Mouse (Mus musculus): ENCODE results near the gene 4933411K16Rik. TPM values are rescaled to one million over a fixed set of nuclear protein-coding genes. Genes with fewer than 3 reads are reported as not detected.

Gene 4933411K16Rik
- total and polyA plus RNA-seq, 3 experiments: 0.10 TPM; not detected in 2

GRCm38 (mm10) chr19:42071221-42071620 is 19.2 kb downstream of the 4933411K16Rik start:
- DNase-seq (ENCODE audit: low read depth, low spot score): peak; percentile 42
- Histone ChIP-seq H3K36me3 (ENCODE audit: control insufficient read depth in 1 of 2, insufficient read depth in 2 of 2, low read length in 2 of 2) (no peaks in the 10 kb centered on the region), H3K9me3 (replicated peaks; ENCODE audit: insufficient read depth, low read length) (no peaks in the 10 kb centered on the region), H3K9ac (ENCODE audit: control insufficient read depth, low read depth, low read length, poor library complexity, severe bottlenecking) (no peak overlapping the region), H3K27me3 (ENCODE audit: control insufficient read depth in 1 of 2, insufficient read depth in 2 of 2, low read length in 2 of 2) (peaks cover 15 to 17% of the 10 kb centered on the region in 2 experiments), H3K27ac (ENCODE audit: control insufficient read depth, low read depth, low read length) (no peak overlapping the region), H3K79me2 (ENCODE audit: control insufficient read depth, insufficient read depth, low read length, poor library complexity) (no peaks in the 10 kb centered on the region), H3K4me1 (ENCODE audit: control insufficient read depth in 1 of 2, insufficient read depth in 2 of 2, low read length in 2 of 2) (no peaks in the 10 kb centered on the region), H3K4me3 (ENCODE audit: control insufficient read depth in 1 of 2, insufficient read depth in 1 of 2, low read depth in 2 of 2, low read length in 2 of 2) (no peak overlapping the region)
- TF ChIP-seq SMC3 (IDR thresholded peaks at IDR 0.05; ENCODE audit: low read depth, low read length) (peak; percentile 57), KAT2A (conservative IDR thresholded peaks at IDR 0.05; ENCODE audit: low read depth, low read length) (no peak), MYB (IDR thresholded peaks at IDR 0.05; ENCODE audit: low read depth, low read length) (no peak), USF2 (IDR thresholded peaks at IDR 0.05; ENCODE audit: borderline replicate concordance in 1 of 2, insufficient read depth in 1 of 2, low read depth in 1 of 2, low read length in 2 of 2) (no peak), CHD2 (IDR thresholded peaks at IDR 0.05; ENCODE audit: low read length) (no peak), RCOR1 (IDR thresholded peaks at IDR 0.05; ENCODE audit: low read depth, low read length) (no peak), CHD1 (IDR thresholded peaks at IDR 0.05; ENCODE audit: low read depth, low read length) (no peak), POLR2A (IDR thresholded peaks at IDR 0.05; ENCODE audit: control insufficient read depth in 1 of 2, insufficient read depth in 1 of 2, low read depth in 1 of 2, low read length in 2 of 2, poor library complexity in 1 of 2) (no peak), BHLHE40 (IDR thresholded peaks at IDR 0.05; ENCODE audit: borderline replicate concordance, low read depth, low read length) (no peak), UBTF (IDR thresholded peaks at IDR 0.05; ENCODE audit: borderline replicate concordance, insufficient read depth, low read depth, low read length) (no peak), RAD21 (IDR thresholded peaks at IDR 0.05; ENCODE audit: low read depth, low read length) (peak; percentile 57), TAL1 (IDR thresholded peaks at IDR 0.05; ENCODE audit: low read length) (no peak), GABPA (IDR thresholded peaks at IDR 0.05; ENCODE audit: low read depth, low read length) (no peak), ZC3H11A (IDR thresholded peaks at IDR 0.05; ENCODE audit: low read depth, low read length) (peak; percentile 48; the same call in 1 of the 2 replicates), CTCF (IDR thresholded peaks at IDR 0.05 in 2 of 3, conservative IDR thresholded peaks at IDR 0.05 in 1 of 3; ENCODE audit: control insufficient read depth in 1 of 3, insufficient read depth in 1 of 3, low read depth in 2 of 3, low read length in 3 of 3, poor library complexity in 1 of 3, severe bottlenecking in 1 of 3) (peak in 2 of 3 experiments; percentile 54 to 56; a peak in 4 of 6 replicates), EP300 (IDR thresholded peaks at IDR 0.05; ENCODE audit: low read depth in 1 of 2, low read length in 2 of 2) (no peak), MXI1 (IDR thresholded peaks at IDR 0.05; ENCODE audit: low read depth, low read length) (no peak), HCFC1 (IDR thresholded peaks at IDR 0.05; ENCODE audit: low read depth, low read length) (no peak), ELF1 (IDR thresholded peaks at IDR 0.05; ENCODE audit: low read depth, low read length) (no peak), MAFK (IDR thresholded peaks at IDR 0.05; ENCODE audit: borderline replicate concordance, low read depth, low read length) (no peak), MYC (IDR thresholded peaks at IDR 0.05; ENCODE audit: low read depth, low read length) (no peak), ZMIZ1 (IDR thresholded peaks at IDR 0.05; ENCODE audit: low read depth, low read length) (no peak), JUND (IDR thresholded peaks at IDR 0.05; ENCODE audit: low read depth, low read length) (no peak)

Measured in MEL (cell line).